In genomic region chr7:127270666-127271065, GRCm38 (mm10) we compare ENCODE assay signal across 1 mouse cellular context.
TF ChIP-seq lines count a peak whose summit lies in the region.

No protein-coding gene starts in this region.

TF ChIP-seq in CH12.LX, 34 proteins besides CTCF, POLR2A, EP300 and RAD21:
- TF ChIP-seq ETS1 (conservative IDR thresholded peaks at IDR 0.05; ENCODE audit: low read depth, low read length) (no peak), MAZ (IDR thresholded peaks at IDR 0.05; ENCODE audit: low read depth, low read length) (no peak), PAX5 (IDR thresholded peaks at IDR 0.05; ENCODE audit: low read length) (no peak), RCOR1 (conservative IDR thresholded peaks at IDR 0.05; ENCODE audit: low read depth, low read length) (no peak), JUND (conservative IDR thresholded peaks at IDR 0.05; ENCODE audit: low read depth, low read length) (no peak), IRF4 (IDR thresholded peaks at IDR 0.05; ENCODE audit: low read depth, low read length) (no peak)
